Mouse (Mus musculus): ENCODE measurements at regions not wholly inside any gene's neighbourhood (a gene's known extent, or its start where the extent isn't known, plus 50 kb on each side); places are given as distances from the start of the nearest gene placed in this dataset.

- DNase-seq (ENCODE audit: low spot score in 2 of 2), result no peak
Observed at GRCm38 (mm10) chr10:23492971-23493370, 142.4 kb upstream of the Eya4 start.

GRCm38 (mm10) chr10:23488996-23489395, 138.4 kb upstream of the Eya4 start:
- DNase-seq (ENCODE audit: low spot score in 2 of 2), result no peak

GRCm38 (mm10) chr10:23480474-23480873, 129.9 kb upstream of the Eya4 start:
- DNase-seq (ENCODE audit: low spot score in 2 of 2), result no peak

- no peak for DNase-seq (ENCODE audit: low spot score in 2 of 2)
Observed at GRCm38 (mm10) chr10:23478902-23479301, 128.3 kb upstream of the Eya4 start.

GRCm38 (mm10) chr10:23477104-23477503, 126.5 kb upstream of the Eya4 start:
- peak; percentile 3 to 14 for DNase-seq (ENCODE audit: low spot score in 2 of 2)

- DNase-seq (ENCODE audit: low spot score in 2 of 2), result no peak
Observed at GRCm38 (mm10) chr10:23450997-23451396, 100.4 kb upstream of the Eya4 start.

GRCm38 (mm10) chr10:23450647-23450979, 100.0 kb upstream of the Eya4 start:
- no peak for DNase-seq (ENCODE audit: low spot score in 2 of 2)

- no peak for DNase-seq (ENCODE audit: low spot score in 2 of 2)
Observed at GRCm38 (mm10) chr10:23449860-23450646, 99.5 kb upstream of the Eya4 start.

GRCm38 (mm10) chr10:23448976-23449859, 98.6 kb upstream of the Eya4 start:
- no peak for DNase-seq (ENCODE audit: low spot score in 2 of 2)

GRCm38 (mm10) chr10:23430376-23430775, 79.8 kb upstream of the Eya4 start:
- DNase-seq (ENCODE audit: low spot score in 2 of 2), result no peak

GRCm38 (mm10) chr10:23413794-23414518, 63.4 kb upstream of the Eya4 start:
- DNase-seq (ENCODE audit: low spot score in 2 of 2), result no peak

- DNase-seq (ENCODE audit: low spot score in 2 of 2), result peak in 1 of 2 experiments; percentile 1
Observed at GRCm38 (mm10) chr10:23403351-23403938, 52.9 kb upstream of the Eya4 start.

Measured in left cerebral cortex, adult 18-20 months (tissue).